Mouse (Mus musculus) kidney, postnatal 36 days (tissue): Measurements from ENCODE around the gene Snx32.
"Not testable (repeated sequence)": the region's sequence is repeated elsewhere in the genome, so short reads cannot be mapped to it uniquely, and the experiment has no call there.

Source experiments
- DNase-seq, 2 experiments: peaks; one replicate each; pipeline ENCODE4 v3.0.0; 2021 to 2022; ENCODE audit warnings: mixed read lengths in 2 of 2

The Snx32 gene

GRCm38 (mm10) chr19:5512091-5513004 is 2.0 kb upstream of the Snx32 start:
- DNase-seq: no peak

- no peak for DNase-seq
Measured at GRCm38 (mm10) chr19:5511074-5511632, 815 bp upstream of the Snx32 start.

GRCm38 (mm10) chr19:5503687-5504086 is 6.7 kb downstream of the Snx32 start, which contains the start of gene 1700020D05Rik:
Gene 1700020D05Rik (minus strand): TSS chr19:5503787.
- DNase-seq: no peak

GRCm38 (mm10) chr19:5500330-5500875 is 9.9 kb downstream of the Snx32 start:
- DNase-seq: no peak

- no peak for DNase-seq
Measured at GRCm38 (mm10) chr19:5496052-5496370, 14.3 kb downstream of the Snx32 start.

GRCm38 (mm10) chr19:5495353-5496051 is 14.8 kb downstream of the Snx32 start:
- DNase-seq: no peak

GRCm38 (mm10) chr19:5494314-5494713 is 16.0 kb downstream of the Snx32 start:
- DNase-seq: peak; percentile 66 to 68

- peak; percentile 29 to 60 for DNase-seq
Measured at GRCm38 (mm10) chr19:5493301-5493721, 17.0 kb downstream of the Snx32 start.

GRCm38 (mm10) chr19:5492641-5493040 is 17.7 kb downstream of the Snx32 start:
- DNase-seq: no peak

- DNase-seq: peak; percentile 90 to 92
Measured at GRCm38 (mm10) chr19:5490898-5491708, 19.2 kb downstream of the Snx32 start.

GRCm38 (mm10) chr19:5490313-5490897 is 19.9 kb downstream of the Snx32 start, which contains the start of gene Cfl1:
Gene Cfl1 (plus strand): TSS chr19:5490455.
- peak; percentile 96 for DNase-seq

- DNase-seq: not testable (repeated sequence)
Measured at GRCm38 (mm10) chr19:5489721-5490120, 20.6 kb downstream of the Snx32 start.

- DNase-seq: peak; percentile 99
Measured at GRCm38 (mm10) chr19:5488878-5489571, 21.3 kb downstream of the Snx32 start.

- peak; percentile 98 to 99 for DNase-seq
Measured at GRCm38 (mm10) chr19:5487768-5488550, 22.4 kb downstream of the Snx32 start, which contains the start of gene Mus81. Gene Mus81 (minus strand): TSS chr19:5488402.

- DNase-seq: no peak
Measured at GRCm38 (mm10) chr19:5486771-5487170, 23.6 kb downstream of the Snx32 start.

- peak in 1 of 2 experiments; percentile 29 for DNase-seq
Measured at GRCm38 (mm10) chr19:5486286-5486685, 24.1 kb downstream of the Snx32 start.

GRCm38 (mm10) chr19:5485821-5486220 is 24.5 kb downstream of the Snx32 start:
- no peak for DNase-seq

GRCm38 (mm10) chr19:5485371-5485770 is 25.0 kb downstream of the Snx32 start:
- no peak for DNase-seq

GRCm38 (mm10) chr19:5484496-5484895 is 25.8 kb downstream of the Snx32 start:
- DNase-seq: no peak
